Mouse (Mus musculus) brown adipose tissue, adult 24 weeks (tissue): ENCODE results near the gene Ung. TPM values are rescaled to one million over a fixed set of nuclear protein-coding genes. Genes with fewer than 3 reads are reported as not detected.

Source experiments
- H3K27ac ChIP-seq: fragments of 200-500 bp; replicated peaks from 2 replicates; pipeline ENCODE4 v1.5.1; 2012; ENCODE audit warnings: low read depth, mild to moderate bottlenecking, low read length
- H3K4me1 ChIP-seq: fragments of 200-500 bp; 2 replicates; pipeline ENCODE4 v1.6.1; 2012; ENCODE audit warnings: low read length, mixed read lengths; ENCODE audit not compliant: control insufficient read depth, insufficient read depth, insufficient read length
- H3K4me3 ChIP-seq: fragments of 200-500 bp; 2 replicates; pipeline ENCODE4 v1.5.1; 2012; ENCODE audit warnings: low read depth, mild to moderate bottlenecking, low read length, moderate library complexity; ENCODE audit not compliant: insufficient read depth
- polyA plus RNA-seq: library from polyadenylated mRNA; stranded (reverse); fragments of >200 nt; gene quantifications from 2 replicates; pipeline ENCODE4 v1.2.4, GENCODE M21; 2012; ENCODE audit not compliant: missing spikeins, insufficient read depth, insufficient read length

The Ung gene
- polyA plus RNA-seq, 1 experiment: 4.4 TPM

- Histone ChIP-seq H3K4me1 (peaks cover 18% of the 10 kb centered on the region), H3K4me3 (peak within 1 kb of the TSS; percentile 81), H3K27ac (peak within 1 kb of the TSS; percentile 96)
Observed at GRCm38 (mm10) chr5:114146028-114146888, 16.1 kb downstream of the Ung start, which contains the start of gene Acacb. TSS of gene Acacb (plus strand) at chr5:114146535.

- Histone ChIP-seq H3K4me1 (peaks cover 23% of the 10 kb centered on the region), H3K4me3 (peak overlapping the region; percentile 81), H3K27ac (peak overlapping the region; percentile 96)
Observed at GRCm38 (mm10) chr5:114147043-114147972, 17.1 kb downstream of the Ung start.

- H3K4me3 ChIP-seq: no peak overlapping the region
- peaks cover 19% of the 10 kb centered on the region for H3K4me1 ChIP-seq
- H3K27ac ChIP-seq: peak overlapping the region; percentile 70
Observed at GRCm38 (mm10) chr5:114152359-114153092, 22.3 kb downstream of the Ung start.

GRCm38 (mm10) chr5:114153490-114153889 is 23.3 kb downstream of the Ung start:
- H3K4me3 ChIP-seq: peak overlapping the region; percentile 25; the same call in 1 of the 2 replicates

GRCm38 (mm10) chr5:114154765-114155164 is 24.6 kb downstream of the Ung start:
- Histone ChIP-seq H3K27ac (peak overlapping the region; percentile 88), H3K4me3 (no peak overlapping the region), H3K4me1 (peaks cover 17% of the 10 kb centered on the region)

More at GRCm38 (mm10) chr5:114153490-114153889, 23.3 kb downstream of the Ung start:
- peaks cover 19% of the 10 kb centered on the region for H3K4me1 ChIP-seq
- H3K27ac ChIP-seq: peak overlapping the region; percentile 37

GRCm38 (mm10) chr5:114155168-114155933 is 25.2 kb downstream of the Ung start:
- peak overlapping the region; percentile 88 for H3K27ac ChIP-seq
- H3K4me1 ChIP-seq: peaks cover 17% of the 10 kb centered on the region
- peak overlapping the region; percentile 31 for H3K4me3 ChIP-seq

GRCm38 (mm10) chr5:114157236-114157635 is 27.1 kb downstream of the Ung start:
- Histone ChIP-seq H3K27ac (peak overlapping the region; percentile 88), H3K4me1 (peaks cover 13% of the 10 kb centered on the region), H3K4me3 (no peak overlapping the region)

- Histone ChIP-seq H3K4me3 (no peak overlapping the region), H3K4me1 (peaks cover 16% of the 10 kb centered on the region), H3K27ac (peak overlapping the region; percentile 97)
Observed at GRCm38 (mm10) chr5:114161424-114161823, 31.2 kb downstream of the Ung start.

- Histone ChIP-seq H3K4me3 (no peak overlapping the region), H3K4me1 (peaks cover 14% of the 10 kb centered on the region), H3K27ac (peak overlapping the region; percentile 75)
Observed at GRCm38 (mm10) chr5:114162106-114162815, 32.1 kb downstream of the Ung start.

- Histone ChIP-seq H3K4me1 (peaks cover 14% of the 10 kb centered on the region), H3K27ac (no peak overlapping the region), H3K4me3 (no peak overlapping the region)
Observed at GRCm38 (mm10) chr5:114163117-114163696, 33.0 kb downstream of the Ung start.

GRCm38 (mm10) chr5:114170345-114170744 is 40.2 kb downstream of the Ung start:
- Histone ChIP-seq H3K4me1 (peaks cover 3% of the 10 kb centered on the region; the same call in 1 of the 2 replicates), H3K4me3 (no peak overlapping the region), H3K27ac (0 out of 2 replicates have a peak overlapping the region, but pooled peaks have one; percentile 16)

GRCm38 (mm10) chr5:114172936-114173335 is 42.8 kb downstream of the Ung start:
- Histone ChIP-seq H3K4me3 (no peak overlapping the region), H3K27ac (no peak overlapping the region), H3K4me1 (peaks cover 5% of the 10 kb centered on the region)

GRCm38 (mm10) chr5:114173458-114173857 is 43.3 kb downstream of the Ung start:
- peak overlapping the region; percentile 45 for H3K27ac ChIP-seq
- H3K4me3 ChIP-seq: no peak overlapping the region
- peaks cover 8% of the 10 kb centered on the region for H3K4me1 ChIP-seq
